Mouse (Mus musculus) small intestine, adult 2 months (tissue): ENCODE results near the gene Necab3.

Experiments
- CTCF ChIP-seq: fragments of 200-500 bp; IDR thresholded peaks from 2 replicates; pipeline ENCODE4 v1.5.1; 2012; ENCODE audit warnings: low read depth, mild to moderate bottlenecking, control low read depth, inconsistent platforms, low read length, moderate library complexity, mixed read lengths; ENCODE audit not compliant: insufficient replicate concordance, insufficient read length; ENCODE audit errors: extremely low read depth
- POLR2A ChIP-seq: fragments of 200-500 bp; IDR thresholded peaks from 2 replicates; pipeline ENCODE4 v1.6.1; 2012; ENCODE audit warnings: low read depth, mild to moderate bottlenecking, control low read depth, inconsistent platforms, low read length, moderate library complexity

DNA sequence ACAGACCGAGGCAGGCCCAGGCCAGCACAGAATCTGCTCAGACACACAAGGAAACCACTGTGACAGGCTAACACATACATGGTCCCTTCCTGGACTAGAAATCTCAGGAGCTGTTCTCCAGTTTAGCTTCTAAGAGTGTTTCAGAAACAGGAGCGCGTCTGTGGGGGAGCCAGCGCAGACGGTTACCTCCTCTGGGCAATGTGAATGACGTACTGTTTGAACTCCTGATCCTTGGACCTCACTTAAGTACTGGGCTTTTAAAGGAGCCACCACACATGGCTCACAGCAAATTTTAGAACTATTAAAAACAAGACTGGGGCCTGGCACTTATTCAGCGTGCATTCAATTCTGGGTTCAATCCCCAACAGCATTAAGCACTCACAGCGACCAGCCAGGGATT lies 8.0 kb upstream of the Necab3 start:
- TF ChIP-seq CTCF (no peak), POLR2A (no peak)
